Mouse (Mus musculus) thymus, postnatal 10 days (tissue): Measurements from ENCODE around the gene Cnih3.
A peak's percentile ranks its signal among the peaks of the same experiment; 100 is the strongest.

ENCODE experiments used
- DNase-seq, 2 experiments: peaks; one replicate each; pipeline ENCODE4 v3.0.0; 2021; ENCODE audit warnings: low spot score in 2 of 2

Cnih3 gene

DNA sequence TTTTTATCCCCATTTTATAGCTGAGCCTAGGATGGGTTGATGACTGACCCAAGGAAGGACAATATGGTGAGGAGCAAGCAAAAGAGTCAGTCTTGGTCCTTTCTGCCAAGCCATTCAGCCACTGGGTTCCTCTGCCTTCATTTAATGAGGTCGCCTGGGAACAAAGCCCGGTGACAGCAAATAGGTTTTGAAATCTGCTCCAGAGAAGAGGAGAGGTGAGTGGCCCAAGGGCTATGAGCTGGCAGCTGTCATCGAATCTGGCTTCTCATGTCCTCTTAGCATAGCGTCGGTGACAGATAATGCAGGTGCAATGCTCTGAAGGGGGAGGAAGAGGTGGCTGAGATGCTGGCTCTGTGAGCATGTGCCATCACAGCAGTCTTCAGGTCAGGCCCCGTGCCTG is 100.7 kb downstream of the Cnih3 start:
- no peak for DNase-seq

DNA sequence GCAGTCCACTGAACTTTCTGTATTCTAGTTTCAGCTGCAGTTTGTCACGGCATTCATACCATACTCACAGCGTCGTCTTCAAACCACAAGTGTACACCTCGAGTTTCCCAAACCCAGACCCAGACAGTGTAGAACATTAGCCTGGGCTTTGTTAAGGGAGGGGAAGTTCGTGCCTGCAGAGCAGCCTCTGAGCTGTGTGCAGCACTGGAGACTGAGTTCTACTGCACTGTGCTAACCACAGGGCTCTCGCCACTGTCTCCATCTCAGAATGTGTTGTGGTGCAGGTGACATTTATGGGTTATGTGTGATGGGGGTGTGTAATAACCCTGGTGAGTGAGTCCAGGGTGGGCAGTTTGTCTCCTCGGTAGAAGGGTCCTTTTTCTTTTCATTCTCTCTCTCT is 104.5 kb downstream of the Cnih3 start:
- DNase-seq = no peak

DNA sequence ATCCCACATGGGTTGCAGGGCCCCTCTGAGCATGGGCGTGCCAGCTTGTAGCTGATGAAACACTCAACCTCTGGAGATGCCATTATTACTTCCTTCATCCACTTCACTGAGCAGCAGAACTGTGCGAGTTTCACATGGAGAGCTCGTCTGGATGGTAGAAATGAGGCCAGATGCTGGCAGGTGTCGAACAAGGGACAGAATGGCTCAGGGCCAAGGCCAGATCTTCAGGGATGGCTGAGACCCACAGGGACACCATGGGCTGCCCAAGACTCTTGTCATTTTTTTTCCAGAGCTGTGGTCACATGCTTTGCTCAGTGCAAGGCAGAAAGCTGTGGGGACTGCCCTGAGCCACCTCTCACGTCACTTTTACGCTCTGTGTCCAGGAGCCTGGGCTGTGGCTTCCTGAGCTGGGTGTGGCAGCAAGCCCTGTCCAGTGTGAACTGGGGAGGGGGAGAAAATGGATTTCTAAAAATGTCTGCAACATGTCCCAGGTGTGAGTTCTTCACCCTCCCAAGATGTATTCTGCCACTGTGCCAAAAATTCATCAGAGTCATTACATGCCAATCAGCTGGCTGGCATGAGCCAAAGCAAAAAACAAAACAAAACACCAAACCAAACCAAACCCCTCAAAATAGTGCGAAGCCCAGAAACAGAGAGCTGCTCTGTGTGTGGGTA is 107.1 kb downstream of the Cnih3 start:
- no peak for DNase-seq

DNA sequence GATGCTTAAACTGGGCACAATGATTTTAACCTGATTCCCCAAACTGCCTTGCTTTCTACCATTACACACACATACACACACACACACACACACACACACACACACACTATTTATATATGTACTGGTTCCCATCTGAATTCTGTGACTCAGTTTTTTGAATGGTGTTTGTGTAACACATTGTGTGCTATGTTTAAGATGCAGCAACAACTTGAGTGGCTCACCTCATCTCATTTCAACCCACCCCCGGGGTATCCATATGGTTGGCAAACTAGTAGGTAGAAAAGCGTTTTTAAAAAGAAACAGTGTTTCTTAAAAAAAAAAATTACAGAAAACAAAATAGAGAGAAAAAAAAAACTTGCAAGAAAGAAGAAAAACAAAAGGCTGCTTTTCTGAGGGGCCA is 107.9 kb downstream of the Cnih3 start:
- DNase-seq = no peak

DNA sequence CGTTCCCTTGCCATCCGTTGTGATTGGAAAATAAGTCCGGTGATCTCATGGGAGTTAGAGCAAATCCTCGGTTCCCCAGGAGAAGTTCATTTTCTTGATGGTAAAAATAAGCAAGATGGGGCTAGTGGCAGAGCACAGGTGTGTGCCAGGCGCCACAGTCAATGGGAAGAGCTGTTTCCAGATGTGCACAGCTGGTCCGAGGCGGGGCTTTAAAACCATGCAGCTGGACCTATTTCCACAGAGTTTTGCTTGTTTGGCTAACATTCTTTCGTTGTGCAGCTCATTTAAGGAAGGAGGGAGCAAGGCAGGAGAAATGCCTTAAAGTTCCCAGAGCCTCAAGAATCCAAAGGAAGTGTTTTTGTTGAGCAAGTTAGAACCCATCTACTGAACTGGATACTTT is 109.1 kb downstream of the Cnih3 start:
- DNase-seq = no peak

DNA sequence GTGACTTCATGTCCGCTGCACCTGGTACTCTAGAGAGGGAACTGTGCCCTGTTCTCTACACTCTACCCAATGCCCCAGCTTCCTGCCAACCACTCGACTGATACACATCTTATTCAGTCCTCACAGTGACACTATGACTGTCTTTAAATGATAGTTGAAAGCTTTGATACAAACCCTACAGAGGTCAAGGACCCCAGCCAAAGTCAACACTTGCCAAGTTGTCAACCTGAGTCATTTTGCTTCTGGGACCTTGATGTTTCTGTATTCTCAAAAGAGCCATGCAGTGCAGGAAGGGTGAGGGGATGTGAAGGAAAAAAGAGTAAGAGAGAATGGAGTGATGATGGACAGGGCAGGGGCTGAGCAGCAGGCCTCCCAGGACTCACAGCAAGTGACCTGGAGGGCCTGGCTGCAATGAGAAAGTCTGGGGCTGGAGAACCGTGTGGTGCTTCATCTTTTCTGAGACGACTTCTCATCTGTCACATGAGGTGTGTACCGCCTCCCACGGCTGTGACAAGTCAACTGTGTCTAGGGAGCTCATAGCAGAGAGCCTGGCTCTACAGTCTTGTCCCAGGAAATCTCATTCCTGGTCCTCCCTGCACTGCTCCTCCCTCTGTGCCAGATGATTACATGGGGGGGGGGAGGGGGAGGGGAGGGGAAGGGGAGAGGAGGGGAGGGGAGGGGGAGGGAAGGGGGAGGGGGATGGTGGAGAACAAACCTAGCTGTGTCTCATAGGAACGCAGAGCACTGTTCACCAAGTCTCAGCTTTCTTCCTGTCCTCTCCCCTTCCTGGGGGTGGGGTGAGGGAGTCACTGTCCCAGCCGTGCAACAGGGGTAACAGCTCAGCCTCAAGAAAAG is 109.8 kb downstream of the Cnih3 start:
- no peak for DNase-seq

DNA sequence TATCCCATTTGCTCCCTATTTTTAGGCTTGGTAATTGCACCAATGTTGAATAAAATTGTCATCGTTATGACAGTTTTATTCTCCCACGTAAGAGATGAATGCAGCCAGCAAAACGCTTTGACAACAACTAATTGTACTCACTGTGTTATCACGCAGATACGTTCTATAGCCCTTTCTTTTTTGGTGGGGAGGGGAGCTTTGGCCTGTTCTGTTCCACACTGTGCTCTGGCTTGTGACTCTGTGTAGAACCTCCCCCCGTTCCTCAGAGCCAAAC is 110.4 kb downstream of the Cnih3 start:
- DNase-seq = no peak

DNA sequence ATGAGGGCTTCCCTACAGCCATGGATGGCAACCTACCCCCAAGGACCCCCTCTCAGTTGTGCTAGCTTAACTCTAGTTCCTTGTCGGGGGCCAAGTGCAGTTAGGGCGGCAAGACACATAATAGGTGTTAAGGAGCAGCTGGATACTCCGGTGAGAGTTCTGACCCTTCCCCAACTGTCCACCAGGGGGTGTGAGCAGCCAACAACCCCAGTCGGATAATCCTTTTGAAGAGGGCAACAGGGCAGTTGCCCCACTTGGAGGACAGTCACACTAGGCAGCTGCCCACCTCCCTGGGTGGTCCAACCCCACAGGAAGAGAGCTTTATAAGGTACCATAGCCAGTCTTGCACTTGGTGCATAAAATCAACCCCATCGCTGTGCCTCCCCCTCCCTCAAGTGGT is 112.6 kb downstream of the Cnih3 start:
- peak in 1 of 2 experiments; percentile 11 for DNase-seq

DNA sequence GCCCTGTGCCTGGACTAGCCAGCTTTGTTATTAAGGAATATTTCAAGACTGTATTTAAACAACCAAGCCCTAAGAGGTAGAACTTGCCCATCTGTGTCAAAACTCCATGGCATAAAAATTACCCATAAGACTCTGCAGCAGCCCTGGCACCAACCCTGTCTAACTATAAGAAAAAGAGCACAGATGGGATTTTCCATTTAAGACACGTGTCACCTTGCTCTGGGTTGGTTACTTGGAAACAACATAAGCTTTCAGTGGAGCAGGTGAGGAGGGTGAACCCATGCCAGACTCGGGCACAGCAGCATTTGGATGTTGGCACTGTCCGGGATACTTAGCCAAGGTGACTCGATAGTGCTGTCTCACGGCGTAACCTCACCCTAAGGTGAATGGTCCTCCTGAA is 113.6 kb downstream of the Cnih3 start:
- DNase-seq = no peak

DNA sequence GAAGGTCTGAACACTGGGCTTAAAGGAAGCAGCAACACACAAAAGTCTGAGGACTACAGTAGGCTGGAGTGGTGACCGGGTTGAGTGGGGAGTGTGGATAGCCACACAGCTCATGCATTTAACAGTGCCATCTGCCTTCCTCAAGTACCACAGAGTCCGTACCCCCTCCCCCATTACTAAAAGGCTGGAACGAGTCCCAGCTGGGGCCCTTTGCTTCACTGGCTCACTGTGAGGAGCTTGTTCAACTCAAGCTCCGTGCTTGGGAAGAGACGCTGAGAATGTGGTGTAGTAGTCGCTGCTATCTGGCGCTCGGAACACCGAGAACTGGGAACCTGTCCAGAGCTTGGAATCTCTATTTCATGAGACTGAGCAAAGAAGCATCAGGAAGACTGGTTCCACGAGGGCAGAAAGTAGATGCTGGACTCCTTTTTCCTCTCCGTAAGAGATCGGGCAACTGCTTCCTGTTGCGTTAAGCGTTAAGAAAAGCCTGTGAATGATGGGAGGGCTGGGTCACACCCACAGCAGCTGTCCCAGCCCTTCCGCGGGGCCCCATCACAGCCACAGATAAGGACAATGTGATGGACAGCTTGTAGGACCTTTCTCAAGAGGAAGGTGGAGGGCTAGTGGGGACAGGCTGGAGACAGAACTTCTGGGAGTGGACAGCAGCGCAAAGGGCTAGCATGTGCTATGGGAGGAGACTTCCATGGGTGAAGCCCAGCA is 114.3 kb downstream of the Cnih3 start:
- DNase-seq = no peak

DNA sequence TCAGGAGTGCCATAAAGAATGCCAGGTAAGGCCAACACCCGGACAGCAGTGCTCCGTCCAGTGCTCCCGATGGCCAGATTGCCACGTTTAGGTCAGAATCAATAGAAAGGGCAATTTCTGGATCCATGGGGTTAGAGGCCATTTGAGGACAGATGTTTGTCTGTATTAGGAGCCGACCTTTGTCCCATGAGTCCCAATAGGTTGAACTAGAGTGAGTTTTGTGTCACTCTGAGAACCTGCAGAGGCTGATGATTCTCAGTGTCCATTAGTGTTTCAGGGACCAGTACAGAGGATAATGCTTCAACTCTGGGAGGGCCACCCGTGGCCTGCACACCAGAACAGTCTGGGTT is 114.9 kb downstream of the Cnih3 start:
- no peak for DNase-seq

DNA sequence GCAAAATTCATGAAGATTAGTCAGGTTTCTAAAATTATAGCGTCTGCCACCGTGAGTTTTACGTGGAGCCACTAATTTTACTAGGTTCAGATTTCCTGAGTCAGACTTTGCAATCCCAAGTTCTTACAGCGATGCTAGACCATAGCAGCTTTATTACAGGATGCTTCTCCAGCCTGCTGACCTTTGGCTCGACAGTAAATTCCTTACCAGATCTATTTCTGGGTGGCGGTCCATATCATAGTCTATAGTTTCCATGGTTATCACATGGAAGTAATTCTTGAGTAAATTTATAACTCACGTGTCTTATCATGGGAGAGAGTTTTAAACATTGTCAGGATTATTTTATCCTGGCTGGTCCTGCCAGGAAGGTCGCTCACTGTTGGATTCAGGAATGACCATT is 117.0 kb downstream of the Cnih3 start:
- no peak for DNase-seq

DNA sequence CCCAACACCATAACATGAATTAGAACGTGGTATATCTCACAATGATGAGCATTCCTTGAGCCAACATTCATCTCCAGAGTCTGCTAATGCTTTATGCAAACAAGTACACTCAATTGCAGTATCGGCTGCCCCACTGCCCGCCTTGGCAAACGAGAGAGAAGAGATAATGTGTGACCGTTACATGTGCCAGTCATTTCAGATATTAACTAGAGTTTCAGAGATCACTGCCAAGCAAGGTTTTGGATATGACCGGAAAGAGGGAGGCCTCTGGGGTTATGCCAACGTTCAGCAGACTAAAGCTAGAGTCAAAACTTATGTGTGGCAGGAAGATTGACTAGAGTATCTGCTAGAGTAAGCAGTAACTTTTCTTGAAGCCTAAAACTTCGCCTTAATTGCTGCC is 123.7 kb downstream of the Cnih3 start:
- DNase-seq = no peak

DNA sequence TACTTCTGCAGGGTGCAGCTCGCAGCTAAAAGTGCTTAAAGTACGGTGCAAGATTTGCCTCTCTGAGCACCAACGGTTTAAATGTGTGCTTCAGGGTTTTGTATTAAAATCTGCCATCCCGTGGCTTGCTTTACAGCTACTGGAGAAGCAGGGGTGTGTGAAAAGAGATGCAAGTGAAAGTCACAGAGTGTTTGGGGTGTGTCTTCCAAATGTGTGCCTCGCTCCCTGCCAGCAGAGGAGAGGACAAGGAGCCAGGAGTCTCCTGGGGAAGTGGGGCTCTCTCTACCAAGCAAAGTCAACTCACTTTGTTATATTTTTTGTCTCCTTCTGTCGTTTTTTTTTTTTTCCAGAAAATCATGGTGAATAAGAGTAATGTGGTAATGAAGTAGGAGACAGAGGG is 124.1 kb downstream of the Cnih3 start:
- no peak for DNase-seq

DNA sequence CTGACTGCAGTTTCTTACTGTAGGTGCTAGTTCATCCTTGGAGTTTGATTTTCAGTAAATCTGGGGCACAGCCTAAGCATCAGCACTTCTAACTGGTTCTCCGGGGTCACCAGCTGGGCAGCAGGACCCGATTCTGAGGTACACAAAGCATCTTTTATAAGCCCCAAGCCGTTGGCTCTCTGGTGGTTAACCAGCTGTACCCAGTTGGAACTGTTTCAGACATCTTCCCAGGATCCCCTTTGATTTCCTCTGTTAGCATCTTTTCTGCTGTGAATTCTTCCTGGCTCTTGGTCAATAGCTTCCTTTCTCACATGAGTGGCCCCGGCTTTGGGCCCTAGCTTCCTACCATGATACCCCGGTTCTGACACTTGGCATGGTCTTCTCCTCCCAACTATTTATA is 132.3 kb downstream of the Cnih3 start:
- DNase-seq = no peak

DNA sequence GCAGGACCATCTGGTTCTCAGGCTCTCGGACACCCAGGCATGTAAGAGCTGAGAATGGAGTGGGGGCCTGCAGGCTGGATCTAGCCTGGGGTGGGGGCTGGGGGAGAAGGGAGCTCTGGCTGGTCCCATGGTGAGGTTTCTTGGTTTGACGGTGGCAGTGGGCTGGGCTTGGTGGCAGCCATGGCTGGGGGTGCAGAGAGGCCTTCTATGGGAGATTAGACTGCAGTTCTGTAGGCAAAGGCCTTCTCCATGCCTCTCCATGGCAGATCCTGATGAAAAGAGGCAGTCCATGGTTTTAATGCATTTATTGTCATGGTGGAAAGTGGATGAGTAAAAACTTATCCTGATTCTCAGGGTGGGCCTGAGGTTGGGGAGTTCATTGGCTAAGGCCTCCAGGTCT is 151.0 kb downstream of the Cnih3 start:
- no peak for DNase-seq

DNA sequence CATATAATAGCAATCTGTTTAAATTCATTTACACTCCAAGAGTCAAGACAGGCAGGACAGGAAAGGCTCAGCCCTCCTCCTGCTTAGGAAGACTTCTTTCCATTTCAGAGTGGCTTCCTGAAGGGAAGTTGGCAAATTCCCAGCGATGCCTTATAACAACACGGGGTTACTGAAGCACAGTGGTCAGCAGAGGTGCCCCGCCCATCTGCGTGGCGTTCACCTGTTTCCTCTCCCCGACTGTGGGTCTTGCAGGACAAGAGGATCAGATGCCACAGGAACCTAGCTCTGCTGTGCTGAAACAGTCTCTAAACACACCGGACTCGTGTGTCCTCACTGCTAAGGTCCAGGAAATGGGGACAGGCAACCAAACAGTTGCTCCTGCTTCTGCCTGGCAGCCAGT is 152.9 kb downstream of the Cnih3 start:
- DNase-seq = no peak
